Mouse (Mus musculus): ENCODE data around the gene Samd10.

Samd10 gene
- long read RNA-seq, experiment 1, transcript Samd10-203 (5 exons, 2,131 nt) = major isoform, 6 of 12 reads
- long read RNA-seq, experiment 1, partial matches to known transcripts = 2 of 12 reads
- long read RNA-seq, experiment 1, other reads (novel, unspliced or antisense) = 2 of 12 reads
- long read RNA-seq, experiment 2, transcript Samd10-201 (5 exons, 2,164 nt) = major isoform, 7 of 18 reads
- long read RNA-seq, experiment 2, partial matches to known transcripts = 4 of 18 reads
- long read RNA-seq, experiment 2, other reads (novel, unspliced or antisense) = 4 of 18 reads

DNA sequence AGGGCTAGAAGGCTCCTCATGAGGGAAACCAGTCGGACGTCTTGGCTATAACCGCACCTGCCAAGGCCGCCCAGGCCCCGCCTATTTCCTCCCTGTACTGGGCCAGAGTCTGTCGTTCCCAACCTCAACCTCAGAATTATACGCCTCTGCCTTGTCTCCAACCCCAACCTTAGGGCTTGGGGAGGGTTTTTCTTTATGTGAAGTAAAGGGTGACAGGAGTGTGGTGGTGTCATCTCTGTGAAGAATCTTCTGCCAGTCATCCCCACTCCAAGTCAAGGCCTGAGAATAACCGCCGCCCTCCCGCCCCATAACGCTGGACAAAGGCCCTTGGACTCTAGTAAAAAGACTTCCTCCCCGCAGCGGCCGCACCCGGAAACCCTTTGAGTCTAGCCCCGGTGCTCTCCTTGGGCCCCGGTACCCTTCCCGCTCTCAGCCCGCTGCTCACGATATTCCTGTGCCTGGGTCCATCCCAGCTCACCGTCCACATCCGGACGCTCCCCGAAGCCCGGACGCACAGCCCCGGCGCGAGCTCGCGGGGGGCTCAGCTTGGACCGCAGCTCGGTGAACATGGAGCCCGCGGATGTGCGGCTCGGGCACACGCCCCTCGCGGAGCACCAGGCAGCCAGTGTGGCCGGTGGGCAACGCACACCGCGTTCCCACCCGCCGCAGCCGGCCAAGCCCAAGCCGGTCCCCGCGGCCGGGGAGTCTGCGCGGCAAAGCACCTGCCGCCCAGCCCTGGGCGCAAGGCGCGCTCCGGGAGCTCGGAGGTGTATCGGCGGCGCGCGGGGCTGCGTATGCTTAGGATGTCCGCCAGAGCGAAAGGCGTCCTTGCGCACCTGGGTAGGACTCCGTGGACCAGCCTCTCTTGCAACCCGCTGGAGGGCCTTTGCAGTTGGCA is at the start of gene Samd10:
Gene Samd10 (minus strand): TSS at position 759 of the 898 bp plus-strand sequence.
- intact Hi-C loops (cut with DNase I) = loop anchor here (5.0 kb wide), 1 partner anchor 206 kb away; no protein-coding TSS in a partner anchor

DNA sequence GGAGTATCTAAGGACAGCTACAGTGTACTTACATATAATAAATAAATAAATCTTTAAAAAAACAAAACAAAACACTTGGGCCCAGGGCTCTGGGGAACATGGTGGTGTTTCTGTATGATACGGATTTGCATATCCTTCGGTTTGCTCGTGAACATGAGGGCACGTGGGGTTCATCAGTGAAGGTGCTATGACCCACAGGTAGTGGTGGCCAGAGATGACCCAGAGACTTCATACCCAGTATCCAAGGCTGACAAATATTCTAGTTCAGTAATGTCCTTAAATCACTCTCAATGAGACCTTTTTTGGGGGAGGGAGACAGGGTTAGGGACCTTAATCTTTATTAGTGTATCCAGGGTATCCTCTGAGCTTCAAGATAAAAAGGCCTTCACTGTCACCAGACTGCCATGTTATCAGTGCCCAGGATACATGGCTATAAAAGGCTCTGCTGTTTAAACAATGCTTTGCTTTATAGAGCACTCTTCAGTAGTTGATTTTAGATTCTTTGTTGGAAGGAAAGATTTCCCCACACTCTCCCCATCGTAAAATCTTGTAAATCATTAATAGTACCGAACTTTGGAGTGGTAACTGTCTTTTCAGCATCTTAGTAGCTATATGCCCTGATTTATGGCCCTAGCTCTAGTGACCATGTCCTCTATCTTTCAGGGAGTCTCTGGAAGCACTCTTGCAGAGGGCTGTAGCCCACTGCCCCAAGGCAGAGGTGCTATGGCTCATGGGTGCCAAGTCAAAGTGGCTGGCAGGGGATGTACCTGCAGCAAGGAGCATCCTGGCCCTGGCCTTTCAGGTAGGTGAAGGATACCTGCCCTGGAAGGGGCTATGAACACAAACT is 47.8 kb upstream of the Samd10 start:
- intact Hi-C loops (cut with DNase I) = no loop called here

DNA sequence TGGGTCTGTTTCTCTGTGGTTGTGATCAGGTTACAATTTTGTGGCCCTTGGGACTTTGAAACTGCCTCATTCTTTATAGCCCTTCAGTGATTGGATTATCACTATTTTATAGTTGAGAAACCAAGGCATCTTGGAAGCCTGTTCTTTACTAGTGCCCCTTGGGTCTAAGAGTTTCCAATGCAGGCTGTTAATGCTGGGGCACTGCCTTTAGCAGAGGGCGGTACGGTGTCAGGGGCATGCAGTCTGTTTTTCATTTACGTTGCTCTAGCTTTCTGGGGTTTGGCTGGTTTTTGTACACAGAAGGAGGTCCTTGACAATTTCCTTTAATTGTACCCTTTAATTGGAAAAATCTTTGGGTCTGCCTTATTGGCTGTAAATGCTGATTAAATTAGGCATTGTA is 46.7 kb upstream of the Samd10 start:
- intact Hi-C loops (cut with DNase I) = no loop called here

DNA sequence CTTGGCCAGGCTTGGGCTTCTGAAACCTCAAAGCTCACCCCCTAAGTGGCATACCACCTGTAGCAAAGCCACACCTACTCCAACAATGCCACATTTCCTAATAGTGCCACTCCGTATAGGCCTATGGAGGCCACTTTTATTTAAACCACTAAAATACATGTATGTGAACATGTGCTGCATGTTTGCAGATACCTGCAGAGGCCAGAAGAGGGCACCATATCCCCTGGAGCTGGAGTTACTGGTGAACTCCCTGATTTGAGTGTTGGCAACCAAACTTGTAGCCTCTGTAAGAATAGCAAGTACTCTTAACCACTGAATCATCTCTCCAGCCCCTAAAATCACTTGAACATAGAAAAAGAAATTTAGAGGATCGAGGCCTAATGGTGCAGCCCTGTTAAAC is 45.3 kb upstream of the Samd10 start:
- intact Hi-C loops (cut with DNase I) = loop anchor here (5.0 kb wide), 1 partner anchor 33 kb away; no protein-coding TSS in a partner anchor

DNA sequence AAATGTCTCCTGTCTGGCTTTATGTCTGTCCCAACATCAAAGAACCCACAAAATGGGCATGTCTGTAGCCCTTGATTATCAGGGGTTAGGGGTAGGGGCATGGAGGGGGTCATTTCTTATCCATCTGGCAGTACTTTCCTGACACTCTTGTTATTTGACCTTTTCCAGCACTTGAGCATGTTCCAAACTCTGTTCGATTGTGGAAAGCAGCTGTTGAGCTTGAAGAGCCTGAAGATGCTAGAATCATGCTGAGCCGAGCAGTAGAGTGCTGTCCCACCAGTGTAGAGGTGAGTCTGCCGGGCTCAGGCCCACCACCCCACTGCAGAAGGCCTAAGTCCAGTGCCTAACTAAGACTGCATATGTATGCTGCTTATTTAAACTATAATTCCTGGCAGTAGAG is 36.9 kb upstream of the Samd10 start:
- intact Hi-C loops (cut with DNase I) = no loop called here

DNA sequence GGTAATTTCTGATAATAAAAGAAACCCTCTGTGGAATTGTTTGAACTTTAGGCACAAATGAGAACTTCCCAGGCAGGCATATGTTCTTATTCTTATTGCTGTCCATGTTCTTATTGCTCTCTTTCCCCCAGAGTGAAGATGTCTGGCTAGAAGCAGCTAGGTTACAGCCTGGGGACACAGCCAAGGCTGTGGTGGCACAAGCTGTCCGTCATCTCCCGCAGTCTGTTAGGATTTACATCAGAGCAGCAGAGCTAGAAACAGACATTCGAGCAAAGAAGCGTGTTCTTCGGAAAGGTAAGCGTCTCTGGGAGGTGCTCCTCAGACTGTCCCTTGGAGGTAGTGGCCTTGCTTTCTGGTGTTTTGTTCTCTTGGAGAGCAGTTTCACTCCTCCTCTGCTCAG is 33.6 kb upstream of the Samd10 start:
- intact Hi-C loops (cut with DNase I) = no loop called here

DNA sequence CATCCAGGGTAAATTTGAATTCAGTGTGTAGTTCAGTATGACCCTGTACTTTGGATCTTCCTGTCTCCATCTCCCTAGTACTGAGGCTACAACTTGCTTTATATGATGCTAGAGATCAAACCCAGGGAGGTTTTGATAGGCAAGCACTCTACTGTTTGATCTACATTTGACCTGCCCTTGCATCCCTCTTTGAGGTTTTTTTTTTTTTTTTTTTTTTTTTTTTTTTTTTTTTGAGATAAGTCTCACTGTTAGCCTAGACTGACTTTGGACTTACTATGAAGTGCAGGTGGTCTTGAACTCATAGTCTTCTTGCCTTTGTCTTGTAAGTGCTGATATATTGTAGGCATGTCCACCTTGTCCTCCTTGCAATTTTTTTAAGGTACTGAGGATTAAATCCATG is 29.5 kb upstream of the Samd10 start:
- intact Hi-C loops (cut with DNase I) = no loop called here

DNA sequence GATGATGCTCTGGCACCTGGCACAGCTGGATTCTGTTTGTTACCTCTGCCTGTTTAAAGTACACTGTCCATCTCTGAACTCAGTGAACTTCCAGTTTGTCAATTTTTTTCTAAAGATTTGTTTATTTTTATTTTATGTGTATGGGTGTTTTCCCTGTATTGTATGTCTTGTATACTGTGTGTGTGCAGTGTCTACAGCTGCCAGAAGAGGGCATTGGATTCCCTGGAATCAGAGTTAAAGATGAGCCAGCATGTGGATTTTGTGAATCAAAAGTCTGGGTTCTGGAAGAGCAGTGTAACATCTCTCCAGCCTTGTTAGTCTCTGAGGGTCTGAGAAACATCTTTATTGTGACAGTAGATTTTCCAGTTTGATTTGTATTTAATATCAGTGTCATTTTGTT is 24.4 kb upstream of the Samd10 start:
- intact Hi-C loops (cut with DNase I) = no loop called here

DNA sequence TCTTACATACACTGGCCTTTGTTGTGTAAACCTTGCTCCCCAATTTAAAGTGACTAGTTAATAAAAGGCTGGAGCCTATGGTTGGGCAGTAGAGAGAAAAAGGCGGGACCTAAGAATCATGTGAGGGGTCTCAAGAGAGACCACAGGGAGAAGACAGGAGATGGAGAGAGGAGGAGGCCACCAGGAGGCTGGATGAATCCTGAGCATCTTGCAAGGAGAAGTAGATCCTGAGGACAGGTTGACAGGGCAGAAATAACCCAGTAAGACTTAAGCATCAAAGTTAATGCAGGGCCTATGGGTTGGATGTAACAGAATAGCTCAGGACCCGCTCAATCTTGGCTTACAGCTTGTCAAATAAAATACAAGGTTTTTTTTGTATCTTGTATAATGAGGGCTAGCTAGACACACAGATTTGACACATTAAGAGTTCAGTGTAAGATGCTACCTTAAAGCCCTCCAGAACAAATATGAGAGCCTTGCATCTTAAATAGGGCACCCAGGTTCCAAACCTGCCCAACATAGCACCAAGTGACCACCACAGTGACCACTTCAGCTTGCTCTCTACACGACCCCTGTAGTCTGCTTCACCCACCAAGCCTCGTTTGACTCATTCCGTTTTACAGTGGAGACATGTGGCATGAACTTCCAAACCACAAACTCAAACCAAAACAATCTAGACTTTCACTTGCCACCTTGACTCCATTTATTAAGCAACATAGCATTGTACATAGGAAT is 19.9 kb upstream of the Samd10 start:
- intact Hi-C loops (cut with DNase I) = no loop called here

DNA sequence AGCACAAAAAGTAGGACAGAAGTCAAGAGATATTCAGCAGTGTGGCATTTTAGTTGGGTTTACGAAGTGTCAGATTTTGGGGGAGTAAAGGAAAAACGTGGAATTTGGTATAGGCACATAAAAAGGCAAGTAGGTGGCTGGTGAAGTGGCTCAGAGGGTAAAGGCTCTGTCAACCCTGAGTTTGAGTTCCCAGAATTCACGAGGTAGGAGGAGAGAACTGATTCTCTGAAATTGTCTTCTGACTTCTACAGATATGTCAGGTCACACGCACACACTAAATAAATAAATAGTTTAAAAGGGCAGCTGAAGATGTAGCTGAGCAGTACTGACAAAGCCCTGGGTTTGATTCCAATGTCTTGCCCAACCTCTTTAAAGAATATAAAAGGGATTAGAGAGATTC is 3.4 kb upstream of the Samd10 start:
- intact Hi-C loops (cut with DNase I) = no loop called here

DNA sequence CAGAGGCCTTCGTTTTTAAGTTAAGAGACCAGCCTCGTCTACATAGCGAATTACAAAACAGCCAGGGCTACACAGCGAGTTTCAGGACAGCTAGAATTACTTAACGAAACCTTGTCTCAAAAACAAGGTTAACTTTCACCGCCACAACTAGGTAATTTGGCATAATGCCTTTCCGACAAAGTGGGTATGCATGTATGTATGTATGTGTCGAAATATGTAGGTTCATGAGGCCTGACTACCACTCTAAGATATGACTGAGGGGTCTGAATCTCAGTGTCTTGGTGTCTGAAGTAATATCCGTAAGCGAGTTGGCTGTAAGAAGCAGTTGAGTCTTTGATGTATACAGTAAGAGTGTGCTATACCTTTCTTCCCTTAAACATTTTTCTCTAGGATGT is 2.7 kb upstream of the Samd10 start:
- intact Hi-C loops (cut with DNase I) = no loop called here

DNA sequence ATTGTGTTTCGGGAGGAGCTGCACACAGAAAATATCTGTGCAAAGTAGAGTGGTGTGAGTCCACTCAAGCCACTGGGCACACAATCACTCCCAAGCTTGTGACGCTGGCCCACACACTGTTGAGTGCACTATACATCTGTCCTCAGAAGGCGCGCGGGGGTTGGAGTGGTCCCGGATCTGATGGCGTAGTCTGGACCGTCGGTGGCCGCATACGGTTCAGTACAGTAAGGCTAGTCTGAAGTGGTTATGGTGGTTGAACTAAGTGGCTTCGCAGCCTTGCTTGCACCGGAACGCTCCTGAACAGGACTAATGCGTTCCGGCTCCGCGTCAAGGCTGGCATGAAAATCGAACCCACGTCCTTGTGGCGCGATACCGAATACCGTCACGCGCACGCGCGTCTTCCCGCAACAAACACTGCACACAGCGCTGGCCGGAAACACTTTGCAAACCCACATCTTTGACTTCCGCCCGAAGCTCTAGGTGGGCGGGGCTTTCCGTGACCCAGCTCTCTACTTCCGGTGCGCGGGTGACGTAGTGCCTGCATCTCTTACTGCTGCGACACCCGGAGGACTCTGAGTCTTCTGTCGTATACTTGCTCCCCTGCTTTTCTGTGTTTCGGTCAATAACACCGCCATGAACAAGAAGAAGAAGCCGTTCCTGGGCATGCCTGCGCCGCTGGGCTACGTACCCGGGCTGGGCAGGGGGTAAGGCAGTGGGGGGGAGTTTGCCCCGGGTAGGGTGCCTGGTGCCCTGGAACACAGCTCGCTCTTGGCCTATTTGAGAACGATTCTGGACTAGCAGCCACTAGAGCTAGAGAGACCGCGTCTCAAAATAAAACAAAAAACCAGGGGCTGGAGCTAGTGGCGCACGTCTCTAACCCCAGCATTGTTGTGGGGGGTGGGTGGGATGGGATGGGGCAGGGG is 2.1 kb upstream of the Samd10 start:
- intact Hi-C loops (cut with DNase I) = no loop called here

DNA sequence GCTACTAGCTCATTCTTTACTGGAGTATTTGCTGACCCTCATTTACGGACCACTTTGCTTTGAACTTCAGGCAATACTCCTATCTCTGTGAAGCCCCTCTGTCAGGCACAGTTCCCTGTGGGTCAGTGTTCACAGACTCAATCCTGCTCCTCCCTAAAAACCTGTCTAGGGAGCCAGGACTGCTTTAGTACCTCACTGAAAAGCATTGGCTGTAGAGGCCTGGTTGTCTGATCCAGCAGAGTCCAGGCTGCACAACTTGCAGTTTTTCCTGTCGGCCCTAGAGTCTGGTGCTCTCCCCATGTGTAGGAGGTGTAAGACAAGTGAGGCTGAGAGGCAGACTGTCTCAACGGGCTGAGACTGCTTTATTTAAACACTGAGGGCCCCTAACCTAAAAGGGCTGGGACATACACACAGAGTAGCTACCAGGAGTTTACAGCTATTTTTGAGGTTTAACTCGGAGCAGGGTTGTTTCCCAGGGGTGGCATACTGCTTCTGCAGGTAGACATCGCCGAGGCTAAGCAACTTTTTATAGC is 1.3 kb upstream of the Samd10 start:
- intact Hi-C loops (cut with DNase I) = no loop called here

DNA sequence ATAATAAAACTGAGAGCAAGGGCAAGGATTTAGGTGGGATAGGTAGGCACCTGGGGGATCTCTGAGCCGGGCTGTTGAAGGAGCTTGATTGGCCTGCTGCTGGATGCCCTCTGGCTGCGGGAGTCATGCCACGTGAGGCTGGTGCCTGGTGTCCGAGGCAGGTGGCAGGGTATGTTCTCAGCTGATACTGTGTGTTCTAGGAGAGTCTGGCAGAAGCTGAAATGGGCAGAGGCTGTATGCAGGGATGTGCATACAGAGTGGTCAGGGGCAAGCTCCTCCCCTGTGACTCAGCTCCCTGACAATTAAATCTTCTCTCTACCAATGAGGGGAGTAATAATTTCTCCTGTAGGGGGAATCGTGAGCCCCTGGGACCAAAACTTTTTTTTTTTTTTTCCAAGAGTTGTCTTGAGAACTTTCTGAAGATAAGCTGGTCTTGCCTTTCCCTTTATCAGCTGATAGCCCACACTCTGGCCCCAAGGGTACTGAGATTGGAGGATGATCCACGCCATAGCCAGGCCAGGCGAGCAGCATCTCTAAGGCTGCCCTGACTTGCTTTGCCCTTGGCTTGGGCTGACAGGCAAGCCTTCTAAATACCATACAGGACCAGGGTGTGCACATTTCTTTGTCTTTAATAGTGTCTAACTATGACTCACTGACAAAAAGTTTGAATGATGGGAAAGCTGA is 1.5 kb downstream of the Samd10 start:
- intact Hi-C loops (cut with DNase I) = loop anchor here (5.0 kb wide), 1 partner anchor 205 kb away; no protein-coding TSS in a partner anchor

DNA sequence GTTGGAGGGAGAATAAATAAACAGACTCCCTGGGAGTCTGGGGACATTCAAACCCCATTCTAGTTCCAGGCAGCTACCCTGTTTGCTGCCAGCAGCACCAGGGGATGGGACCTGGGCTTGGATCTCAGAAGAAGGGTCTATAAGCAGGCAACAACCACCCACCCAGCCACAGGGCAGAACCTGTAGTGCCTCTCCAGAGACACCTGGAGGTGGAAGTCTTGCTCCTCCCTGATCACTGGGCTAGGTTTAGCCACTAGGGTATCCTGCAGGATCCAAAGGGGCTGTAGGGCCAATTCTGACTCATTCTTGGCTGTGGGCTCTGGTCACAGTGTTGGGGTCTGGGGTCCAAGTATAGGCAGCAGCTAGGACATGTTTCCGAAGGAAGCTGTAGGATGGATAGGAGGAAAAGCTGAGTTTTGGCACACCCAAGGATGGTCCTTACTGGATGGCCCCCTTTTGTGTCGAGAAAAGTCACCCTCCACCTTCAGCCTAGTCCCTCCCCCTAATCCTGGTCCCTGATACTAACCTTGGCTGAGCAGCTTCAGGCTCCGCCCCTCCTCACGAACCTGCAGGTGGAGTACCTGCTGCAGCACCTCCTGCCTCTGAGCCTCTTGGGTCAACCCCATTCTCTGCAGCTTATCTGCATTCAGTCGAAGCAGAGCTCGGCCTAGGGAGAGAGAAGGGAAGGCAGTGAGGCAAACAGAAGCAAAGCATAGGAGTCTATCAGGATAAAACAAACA is 2.6 kb downstream of the Samd10 start:
- intact Hi-C loops (cut with DNase I) = loop anchor here (5.0 kb wide), 1 partner anchor 204 kb away; no protein-coding TSS in a partner anchor

DNA sequence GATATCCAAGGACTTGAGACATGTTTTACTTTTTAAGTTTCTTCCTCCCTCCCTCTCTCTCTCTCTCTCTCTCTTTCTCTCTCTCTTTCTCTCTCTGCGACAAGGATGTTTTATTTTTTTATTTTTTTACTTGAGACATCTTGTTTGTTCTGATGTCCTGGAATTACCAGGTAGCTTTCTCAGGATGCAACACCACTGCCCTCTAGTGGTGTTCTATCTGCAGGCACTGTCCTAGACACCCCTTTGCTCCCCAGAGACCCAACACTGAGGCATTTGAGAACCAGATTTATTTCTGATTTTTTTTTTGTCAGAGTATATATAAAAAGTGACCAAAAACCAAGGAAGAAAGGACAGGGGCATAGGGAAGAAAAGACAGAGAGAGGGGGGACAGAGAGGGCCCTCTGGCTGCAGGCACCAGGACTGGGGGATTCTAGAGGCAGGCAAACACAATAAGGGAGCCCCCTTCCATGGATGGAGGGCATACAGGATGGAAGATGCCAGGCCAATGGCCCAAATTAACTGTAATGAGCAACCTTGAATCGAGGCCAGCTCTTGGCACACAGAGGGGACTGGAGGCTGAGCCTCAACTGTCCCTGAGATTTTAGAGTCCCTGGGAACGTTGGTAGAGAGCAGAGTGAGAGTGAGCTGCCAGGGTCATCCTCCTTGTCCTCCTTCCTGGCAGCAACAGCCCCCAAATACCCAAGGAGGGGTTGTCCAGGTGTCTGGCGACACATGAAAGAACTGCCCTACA is 3.9 kb downstream of the Samd10 start:
- intact Hi-C loops (cut with DNase I) = loop anchor here (5.0 kb wide), 1 partner anchor 203 kb away; no protein-coding TSS in a partner anchor

DNA sequence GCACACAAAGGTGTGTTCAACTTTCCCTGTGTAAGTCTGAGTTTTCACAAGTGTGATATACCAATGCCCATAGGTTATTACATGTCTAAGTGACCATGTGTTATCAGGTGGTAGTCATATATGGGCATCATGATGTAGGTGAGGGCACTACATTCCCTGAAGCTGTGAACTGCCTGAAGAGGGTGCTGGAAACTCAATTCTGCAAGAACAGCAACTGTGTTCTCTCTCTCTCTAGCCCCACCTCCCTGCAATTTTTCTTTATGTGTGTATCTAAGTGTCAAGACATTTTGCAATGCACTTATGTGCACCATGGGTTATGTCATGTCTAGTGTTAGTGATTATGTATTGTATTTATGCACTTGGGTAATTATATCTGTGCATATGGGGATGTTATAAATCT is 5.1 kb downstream of the Samd10 start:
- intact Hi-C loops (cut with DNase I) = no loop called here
